Mouse (Mus musculus) NIH3T3 (cell line): ENCODE results near the gene Abi3.
A peak's percentile ranks its signal among the peaks of the same experiment; 100 is the strongest.

Source experiments
- DNase-seq: peaks from one replicate; pipeline ENCODE4 v3.0.0-alpha.2; 2012; ENCODE audit warnings: low read depth

Gene Abi3

DNA sequence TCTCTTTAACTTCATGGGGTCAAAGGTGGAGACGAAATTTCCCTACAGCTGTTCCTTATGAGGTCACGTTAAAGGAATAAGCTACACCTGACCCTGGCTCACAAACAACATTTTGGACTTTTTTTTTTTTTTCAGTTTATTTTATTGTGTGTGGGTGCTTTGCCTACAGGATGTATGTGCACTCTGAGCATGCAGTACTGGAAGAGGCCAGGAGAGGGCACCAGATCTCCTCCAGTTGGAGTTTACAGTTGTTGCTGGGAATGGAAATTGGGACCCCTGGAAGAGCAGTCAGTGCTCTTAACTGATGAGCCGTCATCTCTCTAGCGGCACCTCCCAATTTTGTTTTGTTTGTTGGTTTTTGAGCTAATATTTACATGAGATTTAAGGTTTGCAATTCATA lies 56.6 kb downstream of the Abi3 start:
- DNase-seq = peak; percentile 18

DNA sequence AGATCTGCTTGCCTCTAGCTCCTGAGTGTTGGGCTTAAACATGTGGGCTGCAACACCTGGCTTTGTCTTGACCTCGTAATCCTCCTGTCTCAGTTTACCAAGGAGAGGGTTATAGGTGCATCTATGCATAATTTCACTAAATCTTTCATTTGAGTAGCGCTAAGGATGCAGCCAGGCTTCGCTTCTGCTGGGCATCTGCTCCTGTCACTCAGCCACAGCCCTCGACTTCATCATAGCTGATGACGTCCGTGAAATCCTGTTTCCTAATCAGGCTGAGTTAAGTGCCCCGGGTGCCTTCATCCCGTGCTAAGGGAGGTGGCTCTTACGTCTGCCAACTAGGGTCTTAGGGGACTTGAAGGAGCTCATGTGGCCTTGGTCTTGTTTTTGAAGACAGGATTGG lies 58.3 kb downstream of the Abi3 start:
- no peak for DNase-seq

DNA sequence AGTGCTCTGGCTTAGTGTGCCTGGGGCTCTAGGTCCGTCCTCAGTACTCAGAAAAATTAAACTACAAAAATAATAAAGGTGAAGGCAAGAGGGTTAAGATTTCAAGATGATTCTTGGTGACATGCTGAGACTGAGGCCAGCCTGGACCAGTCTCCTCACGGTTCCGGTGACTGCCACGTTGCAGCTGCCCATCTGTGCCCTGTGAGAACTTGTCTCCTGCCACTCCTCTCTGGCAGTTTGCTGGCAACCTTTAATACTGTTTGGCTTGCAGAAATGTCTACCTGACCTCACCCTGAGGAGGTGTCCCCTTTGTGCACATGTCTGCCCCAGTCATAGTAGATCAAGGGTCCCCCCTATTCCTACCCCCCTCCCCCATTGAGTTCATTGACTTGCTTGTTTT lies 58.8 kb downstream of the Abi3 start:
- no peak for DNase-seq

DNA sequence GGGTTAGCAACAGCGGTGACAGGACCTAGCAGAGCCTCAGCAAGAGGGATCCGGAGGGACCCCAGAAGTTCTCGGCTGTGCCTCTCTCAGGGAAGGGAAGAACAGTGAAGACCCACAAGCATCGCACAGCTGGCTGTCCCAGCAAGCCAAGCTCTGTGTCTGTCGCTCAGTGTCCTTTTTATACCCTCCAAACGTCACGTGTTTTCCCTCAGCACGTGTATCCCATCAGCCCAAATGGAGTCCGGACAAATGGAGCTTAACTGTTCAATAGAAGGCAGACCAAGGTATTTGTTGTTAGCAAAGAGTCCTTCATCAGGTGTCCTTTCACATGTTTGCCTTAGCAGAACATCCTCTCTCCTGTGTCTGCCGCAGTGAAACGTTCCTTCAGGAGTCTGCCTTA lies 60.7 kb downstream of the Abi3 start:
- no peak for DNase-seq

DNA sequence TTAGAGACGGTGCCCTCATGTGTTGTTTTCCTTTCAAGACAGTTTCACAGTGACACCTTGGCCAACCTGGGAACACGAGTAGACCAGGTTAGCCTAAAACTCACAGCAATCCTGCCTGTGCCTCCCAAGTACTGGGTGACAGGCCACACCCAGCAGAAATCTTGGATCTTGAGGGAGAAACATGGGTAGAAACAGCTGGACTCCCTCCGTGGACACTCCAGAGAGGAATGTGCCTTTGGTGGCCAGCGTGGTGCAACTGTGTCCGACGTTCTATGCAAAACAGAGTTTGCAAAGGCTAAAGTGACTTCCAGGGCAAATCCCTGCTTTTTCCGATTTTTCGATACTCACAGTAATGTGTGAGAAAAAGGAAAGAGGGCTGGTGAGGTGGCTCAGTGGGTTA lies 61.8 kb downstream of the Abi3 start:
- DNase-seq = no peak
